Mouse (Mus musculus) layer of hippocampus, adult 11-12 months (tissue): ENCODE results near the gene Boc.

Experiments used
- DNase-seq: peaks from one replicate; pipeline ENCODE4 v3.0.0; 2022; ENCODE audit warnings: low spot score

The Boc gene

DNA sequence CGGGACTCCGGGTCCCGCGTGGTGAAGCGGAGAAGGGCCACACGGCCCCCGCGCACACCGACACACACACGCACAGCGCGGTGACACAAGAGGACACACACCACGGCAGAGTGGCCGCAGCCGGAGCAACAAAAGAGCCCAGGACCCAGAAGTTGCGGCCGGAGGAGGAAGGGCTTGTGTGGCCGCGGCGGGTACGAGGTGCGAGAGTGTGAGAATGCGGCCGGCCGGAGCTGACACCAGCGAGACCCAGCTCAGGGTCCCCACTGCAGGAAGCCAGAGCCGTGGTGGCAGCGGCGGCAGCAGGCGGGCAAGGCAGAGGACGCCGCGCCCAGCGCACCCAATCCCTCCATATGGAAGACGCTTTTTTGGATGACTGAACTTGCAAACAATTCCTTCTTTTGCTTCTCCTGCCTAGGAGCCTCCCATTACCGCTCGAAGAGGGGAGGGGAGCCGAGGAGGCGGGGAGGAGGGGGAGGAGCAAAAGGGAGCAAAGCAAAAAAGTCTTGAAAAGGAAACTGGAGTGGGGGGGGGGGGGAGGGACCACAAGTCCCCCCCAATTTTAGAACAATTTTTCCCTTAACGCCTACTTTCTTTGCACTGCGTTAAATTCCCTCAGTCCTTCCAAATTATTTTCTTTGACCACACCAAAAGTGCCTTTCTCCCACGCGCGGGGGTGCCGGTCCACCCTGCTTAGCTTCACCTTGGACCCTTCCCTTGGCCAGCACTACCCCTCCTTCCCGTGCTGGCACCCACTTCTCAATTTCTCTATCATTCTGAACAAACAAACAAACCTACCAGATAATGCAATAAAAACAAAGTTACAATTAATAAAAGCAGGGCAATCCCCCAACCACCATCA lies at the start of gene Boc:
TSS of gene Boc (minus strand) at position 427 of the 859 bp plus-strand sequence.
- DNase-seq, result peak; percentile 43

DNA sequence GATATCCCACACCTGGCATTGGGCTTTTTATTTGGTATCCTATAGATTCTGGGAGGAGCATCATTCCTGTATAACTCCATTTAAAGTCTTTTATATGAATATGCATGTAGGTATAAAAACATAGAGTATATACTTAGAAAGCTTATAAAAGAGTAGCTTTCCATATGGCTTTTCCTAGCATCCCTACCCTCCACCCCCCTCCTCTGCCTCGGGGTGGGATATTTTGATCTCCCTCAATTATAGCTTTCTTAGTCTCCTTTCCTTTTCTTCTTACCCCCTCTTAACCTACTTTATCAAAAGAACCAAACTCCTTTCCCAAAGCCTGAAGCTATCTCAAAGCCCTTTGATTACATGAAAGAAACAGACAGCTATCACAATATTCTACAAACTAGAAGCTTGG lies 47.9 kb upstream of the Boc start:
- no peak for DNase-seq

DNA sequence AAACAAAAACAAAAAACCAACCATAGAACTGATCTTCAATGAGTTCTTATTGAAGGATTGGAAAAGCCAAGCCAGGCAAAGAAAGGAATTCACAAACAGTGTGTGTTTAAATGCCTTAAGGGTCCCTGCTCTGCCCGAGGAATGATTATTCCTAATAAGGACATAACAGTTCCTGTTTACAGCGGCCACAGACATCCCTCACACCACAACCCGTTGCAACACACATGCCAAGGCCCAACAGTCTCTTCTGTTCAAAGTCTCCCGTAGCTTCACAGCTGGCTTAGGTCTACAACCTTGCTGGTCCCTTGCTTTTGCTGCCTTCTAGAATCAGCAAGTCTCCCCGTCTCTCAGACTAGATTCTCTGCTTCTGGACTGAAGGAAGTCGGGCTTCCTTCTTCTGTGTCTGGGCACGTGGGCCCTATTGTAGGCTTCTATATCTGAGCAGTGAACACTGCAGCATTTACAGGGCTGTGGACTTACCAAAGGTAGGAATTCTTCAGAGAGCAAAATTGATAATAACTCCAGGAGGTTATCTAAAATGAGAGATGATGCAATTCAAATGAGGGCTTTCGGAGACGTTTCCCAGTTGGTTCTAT lies 45.4 kb upstream of the Boc start:
- DNase-seq, result no peak

DNA sequence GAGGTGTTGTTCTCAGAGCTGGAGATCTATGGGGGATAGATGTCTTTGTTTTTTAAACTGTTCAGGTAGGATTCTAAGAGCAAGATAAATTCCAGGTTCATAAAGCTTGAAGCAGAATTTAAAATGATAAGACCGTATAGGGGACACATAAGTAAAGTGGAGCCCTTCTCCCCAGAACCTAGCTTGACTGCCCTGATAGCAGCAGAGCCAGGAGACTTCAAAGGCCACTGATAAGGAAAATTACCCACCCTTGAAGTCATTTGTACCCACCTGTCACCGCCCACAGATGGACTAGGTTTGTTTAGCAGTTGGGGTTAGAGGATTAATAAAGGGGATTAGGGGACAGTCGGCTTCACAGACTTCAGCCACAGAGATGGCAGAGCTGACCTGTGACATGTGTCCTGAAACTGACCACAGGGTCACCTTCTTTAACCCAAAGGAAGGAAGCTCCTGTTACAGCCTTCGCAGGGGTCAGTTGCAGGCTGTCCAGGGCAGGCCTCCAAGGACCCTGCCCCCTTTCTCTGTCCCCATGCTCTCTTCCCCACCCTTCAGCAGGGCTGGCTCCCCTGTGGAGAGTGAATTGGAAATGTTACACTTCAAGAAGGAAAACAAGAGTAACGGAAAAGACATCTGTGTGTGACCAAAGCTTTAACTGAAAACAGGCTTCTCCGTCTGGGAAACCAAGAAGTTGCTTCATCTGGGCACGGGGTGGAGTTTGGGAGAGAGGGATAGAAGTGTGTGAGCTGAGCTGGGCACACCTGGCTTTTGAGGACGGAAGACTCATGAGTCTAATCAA lies 43.5 kb upstream of the Boc start:
- no peak for DNase-seq

DNA sequence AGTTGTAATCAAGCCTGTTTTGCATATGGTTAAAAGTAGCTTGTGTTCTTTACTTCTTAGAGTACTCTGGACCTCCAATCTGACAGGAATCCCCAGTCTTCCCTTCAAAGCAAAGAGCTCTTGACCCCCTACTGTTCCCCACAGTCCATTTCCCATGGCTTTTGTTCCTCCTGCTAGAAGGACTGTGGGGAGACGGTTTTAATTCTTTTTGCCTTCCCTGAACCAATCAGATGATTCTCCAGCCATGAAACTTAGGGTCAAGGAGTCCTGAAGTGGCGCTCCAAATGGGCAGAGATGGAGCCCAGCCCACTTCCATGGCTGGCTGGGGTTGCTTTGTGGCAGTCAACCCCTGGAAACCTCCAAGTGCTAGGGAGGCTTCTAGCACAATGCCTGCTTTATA lies 42.5 kb upstream of the Boc start:
- DNase-seq, result no peak

DNA sequence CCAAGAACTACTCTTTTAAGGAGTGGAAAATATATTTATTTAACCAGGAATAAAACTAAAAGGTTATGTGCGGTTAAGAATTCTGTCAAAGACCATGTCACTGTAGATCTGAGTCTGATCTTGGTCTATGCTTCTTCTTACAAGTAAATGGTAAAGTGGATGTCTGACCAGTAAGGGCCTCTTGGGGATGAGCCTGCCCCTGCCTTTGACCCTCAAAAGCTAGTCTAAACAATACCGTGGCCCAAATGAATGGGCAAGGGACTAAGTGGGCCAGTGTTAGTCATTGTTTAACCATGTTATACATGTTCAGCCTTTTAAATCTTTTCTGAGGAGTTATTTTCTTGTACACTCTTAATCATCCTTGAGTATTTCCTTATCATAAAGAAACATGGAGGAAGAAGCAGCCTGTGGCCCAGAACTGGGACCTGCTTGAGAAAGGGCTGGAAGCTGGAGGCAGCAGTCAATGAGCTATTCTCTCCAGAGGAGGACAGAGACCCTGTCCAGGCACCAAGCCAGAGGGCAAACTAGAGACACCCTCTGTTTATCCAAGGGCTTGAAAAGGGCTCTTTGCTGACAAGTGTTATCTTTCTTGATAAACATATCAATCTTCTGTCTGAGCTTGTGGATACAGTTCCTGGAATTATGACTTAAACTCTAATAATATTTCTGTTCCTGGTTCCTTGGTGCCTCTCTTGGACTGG lies 38.6 kb upstream of the Boc start:
- no peak for DNase-seq

DNA sequence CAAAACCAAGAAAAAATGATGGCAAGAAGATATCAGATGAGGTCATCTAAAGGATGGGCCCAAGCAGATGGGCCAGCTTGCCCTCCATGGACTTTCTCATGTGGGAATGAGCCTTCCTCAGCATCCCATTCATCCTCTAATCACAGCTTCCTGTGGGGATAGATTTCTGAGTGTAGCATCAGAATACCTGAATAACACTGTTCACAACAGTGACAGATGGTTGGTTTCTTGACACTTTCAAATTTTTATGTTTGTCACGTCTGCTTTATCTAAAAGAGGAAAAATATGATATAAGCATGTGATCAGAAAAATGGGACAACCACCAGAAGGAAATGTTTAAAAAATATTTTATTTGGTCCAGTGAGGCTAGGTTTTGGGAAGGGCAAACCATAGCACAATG lies 30.8 kb upstream of the Boc start:
- DNase-seq, result no peak

DNA sequence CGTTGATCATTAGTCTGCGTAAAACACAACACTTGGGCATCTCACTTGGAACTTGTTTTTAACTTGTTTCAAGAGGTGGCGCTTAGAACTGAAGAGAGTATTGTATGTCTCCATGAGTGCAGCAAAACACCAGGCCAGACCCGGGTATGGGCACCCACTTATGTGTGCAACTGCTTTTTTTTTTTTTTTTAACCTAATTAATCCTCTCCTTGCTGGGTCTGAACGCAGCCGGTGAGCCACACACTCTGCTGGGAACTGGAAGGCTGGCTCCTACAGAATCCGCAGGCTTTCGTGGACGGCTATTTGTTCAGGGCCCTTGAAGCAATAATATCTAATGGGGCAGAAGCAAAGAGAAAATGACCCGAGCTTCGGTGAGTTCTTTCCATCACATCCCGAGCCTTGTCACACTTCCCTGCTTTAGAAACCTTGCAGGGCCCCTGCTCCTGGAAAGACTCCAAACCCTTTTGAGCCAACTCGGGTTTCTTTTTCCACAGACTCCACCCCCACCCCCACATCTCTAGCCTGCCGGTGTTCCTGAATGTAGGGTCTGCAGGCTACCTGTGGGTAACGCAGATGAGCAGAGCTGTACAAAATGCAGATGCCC lies 20.8 kb upstream of the Boc start:
- no peak for DNase-seq

DNA sequence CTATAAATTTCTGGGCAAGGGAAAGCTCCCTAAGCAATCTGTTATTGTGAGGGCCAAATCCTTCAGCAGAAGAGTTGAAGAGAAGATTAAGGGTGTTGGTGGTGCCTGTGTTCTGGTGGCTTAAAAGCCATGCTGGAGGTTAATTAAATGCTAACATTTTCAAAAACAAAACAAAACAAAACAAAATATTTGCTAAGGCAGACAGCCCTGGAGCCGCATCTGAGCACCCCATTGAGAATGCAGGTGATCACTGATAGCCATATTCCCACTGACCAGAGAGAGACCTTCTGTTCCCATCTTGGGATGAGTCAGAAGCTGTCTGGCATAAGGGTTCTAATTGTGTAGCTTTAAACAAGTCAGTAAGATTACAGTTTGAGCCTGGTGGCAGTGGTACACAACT lies 19.9 kb upstream of the Boc start:
- DNase-seq, result no peak

DNA sequence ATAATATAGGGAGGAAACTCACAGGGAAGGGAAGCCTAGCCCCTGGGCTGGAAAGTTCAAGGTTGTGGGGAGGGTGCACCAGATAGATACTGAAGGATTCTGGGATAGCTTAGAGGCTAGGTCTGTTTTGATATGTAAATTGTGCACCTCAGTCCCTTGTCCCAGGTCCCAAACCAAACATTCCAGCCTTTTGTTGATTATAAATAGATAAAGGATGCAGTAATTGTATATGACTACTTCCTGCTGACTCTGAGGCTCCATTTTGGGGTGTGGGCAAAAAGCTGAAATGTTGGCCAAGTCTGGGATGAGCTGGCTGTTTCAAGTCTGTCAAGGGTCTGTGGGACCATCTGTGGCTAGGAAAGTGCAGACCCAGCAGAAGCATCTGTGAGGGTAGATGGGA lies 9.4 kb upstream of the Boc start:
- no peak for DNase-seq

DNA sequence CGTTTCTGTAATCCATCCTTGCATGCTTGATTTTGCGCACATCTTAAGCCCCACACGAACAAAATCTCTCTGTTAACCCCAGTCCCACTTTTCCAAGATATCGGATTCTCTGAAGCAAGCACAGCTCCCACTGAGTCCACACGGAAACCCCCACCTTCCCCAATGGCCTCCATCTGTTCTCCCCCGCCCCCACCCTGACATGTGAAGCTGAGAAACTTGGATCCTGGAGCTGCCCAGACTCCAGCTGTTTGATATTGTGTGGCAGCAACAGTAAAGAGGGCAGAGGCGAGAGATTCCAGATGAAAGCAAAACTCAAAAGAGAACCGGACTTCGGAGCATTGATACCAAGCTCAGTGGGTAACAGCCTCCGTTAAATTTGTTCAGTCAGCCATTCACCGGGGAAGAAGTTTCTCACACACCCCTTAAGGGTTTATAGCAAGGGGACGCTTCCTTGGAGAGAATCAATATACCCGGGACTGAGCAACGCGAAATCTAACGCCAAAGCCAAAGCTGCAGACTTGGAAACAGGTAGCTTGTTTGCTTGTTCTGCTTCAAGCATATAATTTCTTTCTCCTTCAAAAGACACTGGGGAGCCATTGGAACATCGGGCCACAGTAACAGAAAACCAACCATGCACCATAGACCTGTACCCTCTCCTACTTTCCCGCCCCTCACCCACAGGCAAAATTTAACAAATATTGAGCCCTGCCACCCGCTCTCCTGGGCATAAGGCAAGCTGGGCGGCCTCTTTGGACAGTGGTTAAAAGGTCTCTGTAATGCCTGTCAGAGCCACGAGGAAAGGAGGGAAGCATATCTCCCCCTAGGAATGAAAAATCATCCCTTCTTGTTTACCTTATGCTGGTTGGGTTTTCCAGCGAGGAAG lies 6.9 kb upstream of the Boc start:
- no peak for DNase-seq

DNA sequence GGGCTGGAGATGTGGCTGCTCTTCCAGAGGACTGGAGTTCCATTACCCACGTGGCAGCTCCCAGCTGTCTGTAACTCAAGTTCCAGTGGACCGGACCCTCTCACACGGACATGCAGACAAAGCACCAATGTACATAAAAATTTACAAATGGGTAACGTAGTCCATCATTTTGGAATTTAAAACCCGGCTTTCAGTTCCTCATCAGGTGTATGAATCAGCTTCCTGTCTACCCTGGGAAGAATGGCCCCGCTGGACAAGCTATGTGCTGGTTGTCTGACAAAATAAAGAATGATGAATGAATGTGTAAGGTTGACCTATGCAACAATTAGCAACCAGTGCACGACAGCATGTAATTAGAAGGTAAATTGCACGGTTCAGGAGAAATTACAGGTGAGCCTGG lies 5.7 kb upstream of the Boc start:
- no peak for DNase-seq

DNA sequence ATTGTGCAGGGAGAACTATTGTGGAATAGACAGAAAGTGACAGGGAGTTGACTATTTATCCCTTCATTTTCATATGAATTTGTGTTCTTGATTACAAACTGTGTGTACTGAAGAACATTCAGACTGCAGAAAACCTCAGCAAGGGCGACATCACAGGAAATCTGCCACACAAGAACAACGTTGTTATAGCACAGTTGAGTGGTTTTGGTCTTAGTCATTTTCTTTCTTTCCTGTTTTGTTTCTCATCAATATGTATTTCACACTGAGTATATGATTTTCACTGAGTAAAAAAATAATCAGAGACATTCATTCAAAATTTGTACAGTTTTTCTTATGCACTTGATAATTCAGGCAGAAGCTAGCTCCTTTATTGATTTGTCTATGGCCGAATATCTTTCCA lies 3.4 kb upstream of the Boc start:
- DNase-seq, result no peak

DNA sequence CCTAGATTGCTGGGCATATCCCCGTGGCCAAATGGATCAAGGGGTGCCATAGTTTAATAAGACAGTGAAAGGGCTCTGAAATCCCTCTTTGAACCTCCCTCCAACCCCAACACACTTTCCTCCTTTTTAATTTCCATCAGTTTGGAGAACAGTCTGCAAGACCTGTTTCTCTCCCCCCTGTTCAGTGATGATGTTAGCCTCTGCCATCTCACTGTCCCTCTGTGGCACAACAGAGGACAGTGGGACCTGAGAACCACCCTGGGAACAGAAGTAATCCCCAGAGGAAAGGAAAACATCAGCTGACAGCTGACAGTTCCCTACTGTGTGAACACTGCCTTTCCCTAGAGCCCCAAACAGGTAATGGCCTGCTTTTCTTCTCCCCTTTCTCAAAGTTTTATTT lies 1.5 kb upstream of the Boc start:
- DNase-seq, result no peak

DNA sequence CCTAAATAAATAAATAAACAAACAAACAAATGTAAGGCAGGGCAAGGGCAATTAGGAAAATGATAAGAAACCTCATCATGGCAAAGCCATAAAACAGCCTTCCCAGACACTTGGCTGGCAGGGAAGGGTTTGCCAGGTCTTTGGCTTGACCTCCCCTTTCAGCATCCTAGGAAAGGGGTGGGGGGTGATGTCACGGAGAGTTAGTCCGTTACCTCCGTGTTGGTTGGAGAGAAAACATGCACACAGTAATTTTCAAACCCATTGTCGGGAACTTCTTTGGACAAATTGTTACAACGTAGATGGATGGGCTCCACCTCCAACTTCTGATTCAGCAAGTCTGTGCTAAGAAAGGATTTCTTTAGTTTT lies 616 bp upstream of the Boc start:
- no peak for DNase-seq

DNA sequence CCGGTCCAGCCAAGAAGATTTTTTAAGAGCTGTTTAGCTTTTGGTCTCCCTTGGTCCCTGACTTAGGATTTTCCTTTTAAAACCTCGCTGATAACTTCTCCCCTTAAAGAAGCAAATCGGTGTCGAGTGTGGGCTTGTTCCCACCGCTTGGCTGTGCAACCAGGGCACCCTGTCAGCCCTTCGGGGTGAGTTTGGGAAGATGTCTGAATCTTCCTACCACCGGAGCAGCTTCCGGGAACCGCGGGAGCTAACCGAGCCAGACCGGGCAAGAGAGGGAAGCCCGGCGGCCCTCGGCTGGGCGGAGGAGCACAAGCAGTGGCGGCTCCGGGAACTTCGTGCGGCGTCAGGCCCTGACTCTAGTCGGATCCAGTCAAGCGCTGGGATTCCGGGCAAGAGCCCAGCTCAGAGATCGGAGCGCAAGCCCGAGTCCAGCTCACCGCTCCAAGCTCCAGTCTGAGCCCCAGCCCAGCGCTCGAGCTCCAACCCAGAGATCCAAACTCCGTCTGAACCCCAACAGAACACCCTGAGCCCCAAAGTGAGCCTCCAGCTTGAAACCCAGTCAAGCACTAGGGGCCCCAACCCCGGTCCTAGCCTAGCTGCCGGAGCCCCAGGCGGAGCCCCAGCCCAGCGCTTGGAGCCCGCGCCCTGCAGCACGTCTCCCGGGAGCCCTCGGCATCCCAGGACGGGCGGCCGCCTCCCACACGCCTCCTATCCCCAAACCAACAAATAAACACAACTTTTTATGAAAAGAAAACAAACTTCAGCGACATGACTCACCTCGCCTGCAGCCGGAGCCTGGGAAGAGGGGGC lies 831 bp downstream of the Boc start:
- DNase-seq, result peak; percentile 56

DNA sequence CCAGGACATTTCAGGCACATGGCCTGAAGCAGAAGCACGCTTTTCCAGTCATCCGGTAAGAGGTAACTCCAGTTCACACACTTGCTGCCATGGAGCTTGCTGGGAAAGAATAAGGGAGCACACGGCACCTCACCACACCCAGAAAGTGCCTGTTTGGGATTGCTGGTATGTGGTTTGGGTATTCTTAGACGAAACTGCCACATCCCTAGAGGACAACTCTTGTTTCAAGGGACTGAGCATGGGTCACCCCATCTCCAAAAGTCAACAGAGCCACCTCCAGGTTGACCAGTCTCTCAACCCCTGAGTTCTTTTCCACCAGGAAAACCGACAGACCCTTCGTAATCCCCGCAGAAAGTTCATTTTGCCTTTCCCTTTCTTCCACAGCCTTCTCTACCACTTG lies 1.6 kb downstream of the Boc start:
- no peak for DNase-seq

DNA sequence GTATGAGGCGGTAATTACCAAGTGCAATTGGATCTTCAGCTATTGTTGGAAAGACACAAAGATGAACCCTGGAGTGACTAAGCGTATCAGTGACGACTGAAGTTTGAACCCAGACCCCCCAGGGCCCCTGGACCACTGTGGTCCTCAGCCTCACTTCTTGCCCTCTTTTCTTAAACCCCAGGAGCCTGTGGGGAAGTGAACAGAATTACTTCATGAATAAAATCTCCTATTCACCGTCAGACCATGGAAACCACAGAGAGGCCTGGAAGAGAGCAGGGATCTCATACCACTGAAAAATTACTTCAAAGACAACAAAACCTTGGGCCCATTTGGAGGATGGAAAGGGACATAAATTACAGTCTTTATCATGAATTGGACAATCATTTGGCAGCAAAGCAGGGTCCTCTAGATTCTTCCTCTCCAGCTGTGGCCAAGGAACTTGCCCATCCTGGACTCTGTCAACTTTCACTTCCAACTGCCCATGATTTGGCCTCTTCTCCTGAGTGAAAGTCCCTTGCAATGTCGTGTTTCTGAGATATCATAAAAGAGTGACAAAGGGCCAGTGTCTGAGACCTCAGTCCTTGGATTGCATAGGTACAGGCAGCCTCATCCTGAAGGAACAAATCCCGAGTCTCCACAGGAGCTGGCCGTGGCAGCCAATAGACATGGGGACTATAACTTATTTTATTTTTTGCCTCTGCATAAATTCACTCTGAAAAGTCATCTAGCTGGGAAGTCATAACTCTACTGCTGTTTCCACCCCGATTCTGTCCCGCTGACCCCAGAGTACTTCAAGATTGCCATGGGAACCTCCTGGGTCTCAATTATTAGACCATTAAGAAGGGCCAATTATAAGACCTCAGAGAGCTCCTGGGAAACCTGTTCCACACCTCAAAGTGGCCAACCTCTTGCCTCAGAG lies 2.6 kb downstream of the Boc start:
- DNase-seq, result no peak

DNA sequence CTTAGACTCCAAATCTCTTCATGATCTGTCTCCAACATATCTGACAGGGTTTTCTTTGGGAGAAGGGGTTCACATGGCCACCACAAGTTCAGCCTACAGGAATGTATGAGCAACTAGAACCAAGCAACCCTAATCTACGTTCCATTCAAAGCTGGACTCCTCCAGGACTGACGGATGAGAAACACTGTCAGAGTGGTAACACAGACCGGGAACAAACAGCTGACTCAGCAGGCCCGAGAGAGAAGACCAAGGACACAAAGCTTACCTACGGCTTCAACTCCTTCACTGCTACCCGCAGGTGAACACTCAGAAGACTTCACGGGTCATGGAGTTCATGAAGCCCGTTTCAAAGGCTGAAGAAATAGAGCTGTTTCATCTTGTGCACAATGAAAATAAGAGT lies 4.8 kb downstream of the Boc start:
- no peak for DNase-seq
